Mouse (Mus musculus) leukemia stem cell, adult 10-12 weeks (primary cell): ENCODE data around the gene Rhox11. TPM values are rescaled to one million over a fixed set of nuclear protein-coding genes. Genes with fewer than 3 reads are reported as not detected.

Experiments
- polyA plus RNA-seq: library from polyadenylated mRNA; stranded (reverse); fragments of >175 nt; gene quantifications from 2 replicates; pipeline ENCODE4 v1.2.3, GENCODE M21; 2012; ENCODE audit warnings: low replicate concordance

Gene Rhox11
- not detected in 2 replicates for polyA plus RNA-seq

GRCm38 (mm10) chrX:38085041-38085440 is at the start of gene Rhox11:
Gene Rhox11 (minus strand): TSS chrX:38085141.

GRCm38 (mm10) chrX:38120982-38121381 is 36.0 kb upstream of the Rhox11 start, which contains the start of gene Rhox13:
Gene Rhox13 (plus strand): TSS chrX:38121219.

GRCm38 (mm10) chrX:38110807-38111206 is 25.9 kb upstream of the Rhox11 start, which contains the start of gene Rhox12:
Gene Rhox12 (minus strand): TSS chrX:38110907.

GRCm38 (mm10) chrX:38066175-38066574 is 18.8 kb downstream of the Rhox11 start, which contains the start of gene Rhox10:
Gene Rhox10 (plus strand): TSS chrX:38066475.

GRCm38 (mm10) chrX:38043014-38043413 is 41.9 kb downstream of the Rhox11 start, which contains the start of gene Btg1-ps2:
Gene Btg1-ps2 (minus strand): TSS chrX:38043114.

Other genes starting within 250 kb of the Rhox11 start
- gene Rhox8, start 206.2 kb downstream of the Rhox11 start, polyA plus RNA-seq, result not detected in 2 replicates
- gene Rhox7b, start 187.9 kb downstream of the Rhox11 start, polyA plus RNA-seq, result not detected in 2 replicates
- not detected in 2 replicates for gene Rhox9, start 183.4 kb downstream of the Rhox11 start, polyA plus RNA-seq
- gene Btg1-ps1, start 66.3 kb downstream of the Rhox11 start, polyA plus RNA-seq, result not detected in 2 replicates
- not detected in 2 replicates for gene Btg1-ps2, start 42.0 kb downstream of the Rhox11 start, polyA plus RNA-seq
- not detected in 2 replicates for gene Rhox10, start 18.7 kb downstream of the Rhox11 start, polyA plus RNA-seq
- gene Rhox12, start 25.8 kb upstream of the Rhox11 start, polyA plus RNA-seq, result not detected in 2 replicates
- not detected in 2 replicates for gene Rhox13, start 36.1 kb upstream of the Rhox11 start, polyA plus RNA-seq
- 2.2 and 3.6 TPM in 2 replicates for gene Zbtb33, start 104.7 kb upstream of the Rhox11 start, polyA plus RNA-seq
- not detected in 2 replicates for gene Tmem255a, start 167.3 kb upstream of the Rhox11 start, polyA plus RNA-seq
- not detected in 2 replicates for gene Atp1b4, start 231.0 kb upstream of the Rhox11 start, polyA plus RNA-seq